Comparison of ENCODE assay signal across 8 mouse cellular contexts in the genomic region with DNA sequence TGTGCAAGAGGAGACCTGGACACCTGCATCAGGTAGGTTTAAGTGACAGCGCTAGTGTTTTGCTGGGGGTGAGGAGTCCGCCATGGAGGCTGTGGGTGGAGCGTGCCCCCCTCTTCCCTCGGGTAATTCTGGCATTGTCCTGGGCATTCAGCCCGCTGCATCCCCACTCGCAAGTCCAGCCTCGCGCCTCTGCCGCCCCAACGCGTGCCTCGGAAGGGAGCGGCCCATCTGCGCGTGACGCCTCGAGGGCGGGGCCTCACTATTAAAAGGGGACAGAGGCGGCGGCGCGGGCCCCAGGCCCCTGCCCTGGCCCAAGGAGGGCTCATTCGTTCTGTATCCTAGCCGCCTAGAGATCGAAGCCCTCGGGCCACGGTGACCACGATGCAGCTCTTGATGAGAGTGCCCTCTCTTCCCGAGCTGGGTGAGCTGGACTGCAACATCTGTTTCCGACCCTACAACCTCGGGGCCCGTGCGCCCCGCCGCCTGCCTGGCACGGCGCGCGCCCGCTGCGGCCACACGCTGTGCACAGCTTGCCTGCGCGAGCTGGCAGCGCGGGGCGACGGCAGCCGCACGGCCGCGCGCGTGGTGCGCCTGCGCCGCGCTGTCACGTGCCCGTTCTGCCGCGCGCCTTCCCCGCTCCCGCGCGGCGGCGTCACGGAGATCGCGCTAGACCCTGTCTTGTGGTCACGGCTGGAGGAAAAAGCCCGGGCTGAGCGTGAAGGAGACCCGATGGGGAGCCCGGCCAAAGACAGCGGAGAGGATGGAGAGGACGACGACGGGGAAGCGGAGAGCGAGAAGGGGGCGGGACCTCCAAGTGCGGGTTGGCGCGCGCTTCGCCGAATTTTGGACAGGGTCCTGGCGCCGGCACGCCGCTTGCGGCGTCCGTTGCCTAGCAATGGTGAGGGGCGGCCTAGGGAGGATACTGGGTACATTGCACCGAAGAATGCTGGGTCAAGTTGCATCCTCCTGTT. TPM values are rescaled to one million over a fixed set of nuclear protein-coding genes. Genes with fewer than 3 reads are reported as not detected.
DNase-seq lines count a peak whose midpoint lies in the region; ATAC-seq and TF ChIP-seq lines count a peak whose summit lies in the region.

A gene (plus strand): TSS at position 301 of the 971 bp plus-strand sequence.

- DNase-seq in B cell, adult 2 months = peak; percentile 68 to 80
- peak; percentile 71 for DNase-seq in brain, embryonic 18.5 days (ENCODE audit: low read depth, low spot score)
- DNase-seq in forebrain, embryonic 10.5 days (ENCODE audit: extremely low spot score, low spot score) = peak; percentile 82
- DNase-seq in kidney, postnatal 10 days = peak; percentile 83
- peak; percentile 65 for DNase-seq in liver, embryonic 11.5 days (ENCODE audit: low spot score)
- peak; percentile 35 to 46 for DNase-seq in spleen, postnatal 14 days (ENCODE audit: low spot score in 2 of 2)

- peak; percentile 79 for TF ChIP-seq POLR2A in myocyte (IDR thresholded peaks at IDR 0.05; ENCODE audit: insufficient read length, low read depth)

- peak within 1 kb of the TSS; percentile 89 for H3K4me2 ChIP-seq in heart, embryonic 14.5 days (ENCODE audit: low read length)
- peak within 1 kb of the TSS; percentile 91 for H3K4me2 ChIP-seq in liver, embryonic 11.5 days
- peak within 1 kb of the TSS; percentile 79 for H3K4me2 ChIP-seq in myocyte (ENCODE audit: low read depth)

- H3K9ac ChIP-seq in heart, embryonic 14.5 days (ENCODE audit: low read length) = peak within 1 kb of the TSS; percentile 73
- H3K9ac ChIP-seq in liver, embryonic 11.5 days (ENCODE audit: low read depth, low read length) = peak within 1 kb of the TSS; percentile 52

- 0 out of 2 replicates have a peak, but pooled peaks cover 3% of the 10 kb centered on the region for H3K9me3 ChIP-seq in forebrain, embryonic 10.5 days
- 0 out of 2 replicates have a peak, but pooled peaks cover 4% of the 10 kb centered on the region for H3K9me3 ChIP-seq in heart, embryonic 14.5 days (ENCODE audit: control insufficient read depth, low read length)
- H3K9me3 ChIP-seq in liver, embryonic 11.5 days (ENCODE audit: control insufficient read depth, low read length) = no peaks in the 10 kb centered on the region

- H3K27ac ChIP-seq in forebrain, embryonic 10.5 days = peak within 1 kb of the TSS; percentile 90
- H3K27ac ChIP-seq in heart, embryonic 14.5 days (replicated peaks in 1 of 2; ENCODE audit: control insufficient read depth in 1 of 2, insufficient read depth in 1 of 2, low read depth in 2 of 2, low read length in 2 of 2) = peak within 1 kb of the TSS in 1 of 2 experiments; percentile 16; a peak in 1 of 4 replicates
- H3K27ac ChIP-seq in liver, embryonic 11.5 days (ENCODE audit: low read depth, low read length) = no peak within 1 kb of the TSS

- peaks cover 19% of the 10 kb centered on the region for H3K4me1 ChIP-seq in forebrain, embryonic 10.5 days
- H3K4me1 ChIP-seq in heart, embryonic 14.5 days (ENCODE audit: control insufficient read depth in 2 of 2, insufficient read depth in 2 of 2, low read length in 2 of 2) = peaks cover 9 to 11% of the 10 kb centered on the region in 2 experiments
- peaks cover 11% of the 10 kb centered on the region for H3K4me1 ChIP-seq in liver, embryonic 11.5 days (replicated peaks; ENCODE audit: control insufficient read depth, insufficient read depth, low read length)

- WGBS in forebrain, embryonic 10.5 days = 2% methylated on average over 99 of the region's 99 CpGs
- 2% methylated on average over 99 of the region's 99 CpGs for WGBS in heart, embryonic 14.5 days
- WGBS in liver, embryonic 11.5 days = 3% methylated on average over 96 of the region's 99 CpGs

- ATAC-seq in heart, embryonic 14.5 days (ENCODE audit: insufficient number of reproducible peaks, insufficient read depth, low FRiP score, low read depth) = peak; percentile 79
- peak; percentile 61 for ATAC-seq in liver, embryonic 11.5 days (replicated peaks; ENCODE audit: low FRiP score)

- H3K4me3 ChIP-seq in forebrain, embryonic 10.5 days = peak within 1 kb of the TSS; percentile 65
- peak within 1 kb of the TSS; percentile 53 to 57 for H3K4me3 ChIP-seq in heart, embryonic 14.5 days (ENCODE audit: control insufficient read depth in 1 of 2, insufficient read depth in 1 of 2, low read depth in 1 of 2, low read length in 2 of 2)
- H3K4me3 ChIP-seq in liver, embryonic 11.5 days (ENCODE audit: low read depth, low read length) = peak within 1 kb of the TSS; percentile 56
- H3K4me3 ChIP-seq in myocyte = peak within 1 kb of the TSS; percentile 20

- H3K27me3 ChIP-seq in forebrain, embryonic 10.5 days (ENCODE audit: poor library complexity, severe bottlenecking) = peaks cover 43% of the 10 kb centered on the region
- H3K27me3 ChIP-seq in heart, embryonic 14.5 days (ENCODE audit: control insufficient read depth, insufficient read depth, low read length) = 0 out of 2 replicates have a peak, but pooled peaks cover 11% of the 10 kb centered on the region
- peaks cover 40% of the 10 kb centered on the region for H3K27me3 ChIP-seq in liver, embryonic 11.5 days (replicated peaks; ENCODE audit: control insufficient read depth, insufficient read depth, low read length)
- H3K27me3 ChIP-seq in myocyte (ENCODE audit: control insufficient read depth, insufficient read depth, insufficient read length) = no peaks in the 10 kb centered on the region

- H3K36me3 ChIP-seq in forebrain, embryonic 10.5 days (replicated peaks) = peaks cover 28% of the 10 kb centered on the region
- peaks cover 24% of the 10 kb centered on the region for H3K36me3 ChIP-seq in heart, embryonic 14.5 days (ENCODE audit: control insufficient read depth, insufficient read depth, low read length)
- H3K36me3 ChIP-seq in liver, embryonic 11.5 days (ENCODE audit: control insufficient read depth, insufficient read depth, low read length) = no peaks in the 10 kb centered on the region
- peaks cover 12% of the 10 kb centered on the region for H3K36me3 ChIP-seq in myocyte (ENCODE audit: control insufficient read depth, insufficient read depth)

- H3ac ChIP-seq in myocyte (ENCODE audit: control insufficient read depth, insufficient read length) = peak within 1 kb of the TSS; percentile 5

- H3K79me2 ChIP-seq in myocyte (ENCODE audit: control insufficient read depth, insufficient read depth) = no peaks in the 10 kb centered on the region

TF ChIP-seq in myocyte, 11 proteins besides CTCF, POLR2A, EP300 and RAD21:
- TF ChIP-seq USF1 (IDR thresholded peaks at IDR 0.05; ENCODE audit: low read depth) = peak; percentile 69
- peak; percentile 16 for TF ChIP-seq TCF3 (IDR thresholded peaks at IDR 0.05; ENCODE audit: insufficient read length, low read depth)
- no peak for TF ChIP-seq SRF (IDR thresholded peaks at IDR 0.05; ENCODE audit: control insufficient read depth, insufficient read length, low read depth)
- TF ChIP-seq MAX (IDR thresholded peaks at IDR 0.05; ENCODE audit: low read depth) = no peak
- no peak for TF ChIP-seq REST (IDR thresholded peaks at IDR 0.05; ENCODE audit: insufficient read depth, insufficient read length)
- no peak for TF ChIP-seq TCF12 (IDR thresholded peaks at IDR 0.05; ENCODE audit: insufficient read depth, poor library complexity, severe bottlenecking)
- TF ChIP-seq MYOG (IDR thresholded peaks at IDR 0.05; ENCODE audit: control insufficient read depth in 1 of 3, insufficient read depth in 1 of 3, insufficient read length in 2 of 3, low read depth in 2 of 3) = no peak
- TF ChIP-seq MYOD1 (IDR thresholded peaks at IDR 0.05; ENCODE audit: control insufficient read depth in 1 of 3, insufficient read length in 2 of 3, low read depth in 2 of 3) = peak in 2 of 3 experiments; percentile 1 to 69
- TF ChIP-seq CEBPB (IDR thresholded peaks at IDR 0.05; ENCODE audit: insufficient read depth, poor library complexity, severe bottlenecking) = no peak
- TF ChIP-seq POLR2AphosphoS2 (IDR thresholded peaks at IDR 0.05; ENCODE audit: insufficient read length, low read depth) = peak; percentile 85
- no peak for TF ChIP-seq E2F4 (IDR thresholded peaks at IDR 0.05; ENCODE audit: insufficient read depth)

RNA-seq across cellular contexts. Expression of the gene that starts here (rescaled TPM):
- polyA plus RNA-seq in forebrain, embryonic 10.5 days (2016; fragmentation: Nextera tagmentation; extraction: Ambion mirVana) = 17.0 and 19.7 TPM in 2 replicates
- 6.6 and 7.3 TPM in 2 replicates for polyA plus RNA-seq in heart, embryonic 14.5 days (2014; fragmentation: Nextera tagmentation; extraction: Ambion mirVana)
- polyA plus RNA-seq in liver, embryonic 11.5 days (2014; fragmentation: Nextera tagmentation; extraction: Ambion mirVana) = 4.3 and 5.4 TPM in 2 replicates
- polyA plus RNA-seq in myocyte (2012; fragmentation: generic; extraction: Trizol) = 2.5 TPM
